Mouse (Mus musculus) activated CD4-positive, CD25-positive, alpha-beta regulatory T cell, adult 9 weeks (primary cell): ENCODE data around the gene Ap1g2. TPM values are rescaled to one million over a fixed set of nuclear protein-coding genes. Genes with fewer than 3 reads are reported as not detected.

Experiments
- polyA plus RNA-seq: library from polyadenylated mRNA; unstranded; fragments of 100-300 nt; shearing (Covaris generic); gene quantifications from one replicate; pipeline ENCODE4 v1.2.1, GENCODE M21; 2017

Gene Ap1g2
- polyA plus RNA-seq: 159 TPM

GRCm38 (mm10) chr14:55105836-55106809, at the start of gene Ap1g2:
Gene Ap1g2 (minus strand): TSS chr14:55106593.

GRCm38 (mm10) chr14:55116425-55117200, 10.2 kb upstream of the Ap1g2 start, which contains the start of gene Jph4:
Gene Jph4 (minus strand): TSS chr14:55116935.

GRCm38 (mm10) chr14:55094704-55095231, 11.6 kb downstream of the Ap1g2 start, which contains the start of gene Thtpa:
Gene Thtpa (plus strand): TSS chr14:55094784.

GRCm38 (mm10) chr14:55092011-55092577, 14.3 kb downstream of the Ap1g2 start, which contains the start of gene Zfhx2:
Gene Zfhx2 (minus strand): TSS chr14:55092324.

Other genes with a start within 250 kb of the Ap1g2 start
- 10.3 TPM for gene Homez, start 235.6 kb downstream of the Ap1g2 start, polyA plus RNA-seq
- gene Ppp1r3e, start 229.0 kb downstream of the Ap1g2 start, polyA plus RNA-seq: 0.54 TPM
- gene Bcl2l2, start 223.2 kb downstream of the Ap1g2 start, polyA plus RNA-seq: 0.95 TPM
- not detected for gene Gm20521, start 223.2 kb downstream of the Ap1g2 start, polyA plus RNA-seq
- gene Pabpn1, start 214.1 kb downstream of the Ap1g2 start, polyA plus RNA-seq: 26.4 TPM
- gene Slc22a17, start 193.5 kb downstream of the Ap1g2 start, polyA plus RNA-seq: 1.0 TPM
- gene Efs, start 180.5 kb downstream of the Ap1g2 start, polyA plus RNA-seq: not detected
- not detected for gene Il25, start 173.9 kb downstream of the Ap1g2 start, polyA plus RNA-seq
- not detected for gene Cmtm5, start 170.3 kb downstream of the Ap1g2 start, polyA plus RNA-seq
- not detected for gene Myh6, start 139.7 kb downstream of the Ap1g2 start, polyA plus RNA-seq
- gene Gm17428, start 129.7 kb downstream of the Ap1g2 start, polyA plus RNA-seq: not detected
- gene Myh7, start 112.0 kb downstream of the Ap1g2 start, polyA plus RNA-seq: not detected
- 134 TPM for gene Ngdn, start 91.1 kb downstream of the Ap1g2 start, polyA plus RNA-seq
- gene Zfhx2, start 14.3 kb downstream of the Ap1g2 start, polyA plus RNA-seq: 12.6 TPM
- 14.7 TPM for gene Thtpa, start 11.8 kb downstream of the Ap1g2 start, polyA plus RNA-seq
- not detected for gene Jph4, start 10.3 kb upstream of the Ap1g2 start, polyA plus RNA-seq
- gene Dhrs2, start 115.4 kb upstream of the Ap1g2 start, polyA plus RNA-seq: not detected